Mouse (Mus musculus) limb, embryonic 14.5 days (tissue): ENCODE measurements around the gene Apex2. TPM values are rescaled to one million over a fixed set of nuclear protein-coding genes. Genes with fewer than 3 reads are reported as not detected.
A peak's percentile ranks its signal among the peaks of the same experiment; 100 is the strongest.

Source experiments
- ATAC-seq: fragments of 200-750 bp; cut with Nextera tagmentation; 2 replicates; pipeline ENCODE4 v1.8.0; 2017; ENCODE audit warnings: low read depth, moderate number of reproducible peaks, moderate TSS enrichment; ENCODE audit not compliant: low FRiP score
- DNase-seq: peaks from one replicate; pipeline ENCODE4 v3.0.0-alpha.2; 2015; ENCODE audit warnings: low spot score
- H3K27ac ChIP-seq: fragments of 300-500 bp; sonication (generic); replicated peaks from 2 replicates; pipeline ENCODE4 v1.5.1; 2014; ENCODE audit warnings: low read depth, mild to moderate bottlenecking, low read length, moderate library complexity, mixed read lengths
- H3K27me3 ChIP-seq: fragments of 300-500 bp; sonication (generic); 2 replicates; pipeline ENCODE4 v1.6.1; 2014; ENCODE audit warnings: low read length, mixed read lengths; ENCODE audit not compliant: control insufficient read depth, insufficient read depth
- H3K36me3 ChIP-seq: fragments of 300-500 bp; sonication (generic); 2 replicates; pipeline ENCODE4 v1.6.1; 2014; ENCODE audit warnings: mild to moderate bottlenecking, low read length, moderate library complexity, mixed read lengths; ENCODE audit not compliant: control insufficient read depth, insufficient read depth
- H3K4me1 ChIP-seq: fragments of 300-500 bp; sonication (generic); 2 replicates; pipeline ENCODE4 v1.6.1; 2014; ENCODE audit warnings: antibody characterized with exemption, low read length, mixed read lengths; ENCODE audit not compliant: control insufficient read depth, insufficient read depth
- H3K4me2 ChIP-seq: fragments of 300-500 bp; sonication (generic); replicated peaks from 2 replicates; pipeline ENCODE4 v1.6.1; 2014; ENCODE audit warnings: low read depth, mild to moderate bottlenecking, low read length, moderate library complexity; ENCODE audit not compliant: severe bottlenecking
- H3K4me3 ChIP-seq: fragments of 300-500 bp; sonication (generic); replicated peaks from 2 replicates; pipeline ENCODE4 v1.5.1; 2014; ENCODE audit warnings: low read length
- H3K9ac ChIP-seq: fragments of 300-500 bp; sonication (generic); 2 replicates; pipeline ENCODE4 v1.6.1; 2014; ENCODE audit warnings: mild to moderate bottlenecking, low read depth, low read length, moderate library complexity; ENCODE audit not compliant: severe bottlenecking
- H3K9me3 ChIP-seq: fragments of 300-500 bp; sonication (generic); 2 replicates; pipeline ENCODE4 v1.6.1; 2016; ENCODE audit warnings: low read length; ENCODE audit not compliant: control insufficient read depth
- POLR2A ChIP-seq: fragments of 200-500 bp; IDR thresholded peaks from 2 replicates; pipeline ENCODE4 v1.8.0; 2012; ENCODE audit warnings: inconsistent platforms, mild to moderate bottlenecking, moderate library complexity, borderline replicate concordance; ENCODE audit not compliant: insufficient read depth, insufficient read length; ENCODE audit errors: extremely low read depth
- WGBS: fragments of 180-500 bp; shearing (Covaris S2); extraction: QIAGEN DNeasy Blood & Tissue Kit; methylation state at CpG from one replicate; pipeline ENCODE4 v1.1.7; 2014; 5-methylcytosine and 5-hydroxymethylcytosine counted together
- microRNA-seq: library from miRNA; unstranded; fragments of <30 nt; microRNA quantifications from one replicate; pipeline ENCODE4, GENCODE M21; 2016
- polyA plus RNA-seq, 2 experiments: library from polyadenylated mRNA; depleted of rRNA in 1 of 2; stranded (reverse) in 1 of 2; unstranded in 1 of 2; fragments of >200 nt; fragmentation: Nextera tagmentation in 1 of 2; extraction: Ambion mirVana in 1 of 2; gene quantifications; 2 replicates each; pipeline versions ENCODE4 v1.2.1 to v1.2.3; 2012 to 2014

Apex2 gene
- polyA plus RNA-seq, 2 experiments = 17.8 to 25.5 TPM

- Histone ChIP-seq H3K27me3 (no peaks in the 10 kb centered on the region), H3K27ac (peak overlapping the region; percentile 87), H3K9ac (peak overlapping the region; percentile 52), H3K9me3 (no peaks in the 10 kb centered on the region), H3K36me3 (no peaks in the 10 kb centered on the region), H3K4me1 (no peaks in the 10 kb centered on the region), H3K4me2 (peak overlapping the region; percentile 23; the same call in 1 of the 2 replicates), H3K4me3 (peak overlapping the region; percentile 35)
- WGBS = under 1% methylated on average over 34 of the region's 34 CpGs
- peak; percentile 93 for DNase-seq
- TF ChIP-seq POLR2A = no peak
- peak; percentile 96 for ATAC-seq
Measured at GRCm38 (mm10) chrX:150477854-150478780, 111.6 kb downstream of the Apex2 start.

GRCm38 (mm10) chrX:150471416-150471815 lies 118.3 kb downstream of the Apex2 start:
- Histone ChIP-seq H3K36me3 (no peaks in the 10 kb centered on the region), H3K4me1 (no peaks in the 10 kb centered on the region), H3K9me3 (no peaks in the 10 kb centered on the region), H3K9ac (no peak overlapping the region), H3K4me3 (no peak overlapping the region), H3K27me3 (no peaks in the 10 kb centered on the region), H3K4me2 (no peak overlapping the region), H3K27ac (no peak overlapping the region)
- ATAC-seq (no peak), DNase-seq (no peak)
- WGBS = 81% methylated on average over 1 of the region's 1 CpGs
- no peak for TF ChIP-seq POLR2A

Small RNAs within 50 kb of the gene (microRNA-seq; reads per million reads assigned to microRNA genes)
- not detected for gene Mir3620

Other genes starting within 250 kb of the Apex2 start
- 29.3 and 36.2 TPM in 2 replicates for gene Tmem29, start 130.7 kb downstream of the Apex2 start, polyA plus RNA-seq (2012; rRNA removed)
- gene Tmem29, start 130.7 kb downstream of the Apex2 start, polyA plus RNA-seq (2014; fragmentation: Nextera tagmentation; extraction: Ambion mirVana) = 35.4 and 47.6 TPM in 2 replicates
- 24.3 and 28.4 TPM in 2 replicates for gene Alas2, start 42.5 kb downstream of the Apex2 start, polyA plus RNA-seq (2012; rRNA removed)
- 42.4 and 63.0 TPM in 2 replicates for gene Alas2, start 42.5 kb downstream of the Apex2 start, polyA plus RNA-seq (2014; fragmentation: Nextera tagmentation; extraction: Ambion mirVana)
- 7.4 and 7.7 TPM in 2 replicates for gene Pfkfb1, start 1.6 kb downstream of the Apex2 start, polyA plus RNA-seq (2012; rRNA removed)
- 4.5 and 5.5 TPM in 2 replicates for gene Pfkfb1, start 1.6 kb downstream of the Apex2 start, polyA plus RNA-seq (2014; fragmentation: Nextera tagmentation; extraction: Ambion mirVana)
- gene Tro, start 67.7 kb upstream of the Apex2 start, polyA plus RNA-seq (2012; rRNA removed) = 53.9 and 71.4 TPM in 2 replicates
- gene Tro, start 67.7 kb upstream of the Apex2 start, polyA plus RNA-seq (2014; fragmentation: Nextera tagmentation; extraction: Ambion mirVana) = 36.8 and 37.5 TPM in 2 replicates
- 405 and 477 TPM in 2 replicates for gene Maged2, start 224.5 kb upstream of the Apex2 start, polyA plus RNA-seq (2012; rRNA removed)
- 949 and 973 TPM in 2 replicates for gene Maged2, start 224.5 kb upstream of the Apex2 start, polyA plus RNA-seq (2014; fragmentation: Nextera tagmentation; extraction: Ambion mirVana)